Mouse (Mus musculus): ENCODE measurements at regions not wholly inside any gene's neighbourhood (a gene's known extent, or its start where the extent isn't known, plus 50 kb on each side); places are given as distances from the start of the nearest gene placed in this dataset.

DNA sequence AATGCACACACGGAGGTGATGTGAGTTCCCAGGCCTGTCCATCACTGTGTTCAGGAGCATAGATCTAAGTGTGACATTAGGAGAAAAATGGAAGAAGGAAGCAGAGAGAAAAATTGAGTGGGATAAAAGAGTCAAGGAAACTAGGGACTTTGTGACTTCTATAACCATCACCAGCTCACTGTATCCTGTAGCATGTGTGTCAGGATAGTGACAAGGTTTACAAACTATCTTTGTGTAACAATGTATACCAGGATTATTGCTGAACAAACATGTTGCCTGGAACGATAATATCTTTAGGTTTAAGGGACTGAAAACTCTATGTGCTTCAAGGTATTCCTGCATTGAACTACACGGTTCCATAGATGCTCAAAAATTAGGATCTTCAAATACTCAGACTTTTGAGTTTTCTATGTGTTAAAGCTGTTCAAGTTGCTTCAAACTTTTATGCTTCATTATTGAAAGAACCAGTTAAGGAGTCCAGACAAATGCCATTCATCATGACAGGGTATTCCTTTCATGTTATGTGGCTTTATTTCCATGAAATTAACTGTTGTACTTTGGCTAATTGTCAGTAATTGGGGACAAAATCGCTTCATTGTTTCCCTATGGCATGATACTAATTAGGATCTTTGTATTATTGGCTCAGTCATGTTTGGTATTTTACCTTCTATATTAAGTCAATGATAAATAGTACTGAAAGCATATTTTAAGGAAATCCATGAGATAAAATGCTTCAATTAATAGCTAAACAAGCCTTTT, 200.5 kb downstream of the Gm11146 start:
- no peak for DNase-seq (ENCODE audit: extremely low read depth, insufficient read length, low spot score)

DNA sequence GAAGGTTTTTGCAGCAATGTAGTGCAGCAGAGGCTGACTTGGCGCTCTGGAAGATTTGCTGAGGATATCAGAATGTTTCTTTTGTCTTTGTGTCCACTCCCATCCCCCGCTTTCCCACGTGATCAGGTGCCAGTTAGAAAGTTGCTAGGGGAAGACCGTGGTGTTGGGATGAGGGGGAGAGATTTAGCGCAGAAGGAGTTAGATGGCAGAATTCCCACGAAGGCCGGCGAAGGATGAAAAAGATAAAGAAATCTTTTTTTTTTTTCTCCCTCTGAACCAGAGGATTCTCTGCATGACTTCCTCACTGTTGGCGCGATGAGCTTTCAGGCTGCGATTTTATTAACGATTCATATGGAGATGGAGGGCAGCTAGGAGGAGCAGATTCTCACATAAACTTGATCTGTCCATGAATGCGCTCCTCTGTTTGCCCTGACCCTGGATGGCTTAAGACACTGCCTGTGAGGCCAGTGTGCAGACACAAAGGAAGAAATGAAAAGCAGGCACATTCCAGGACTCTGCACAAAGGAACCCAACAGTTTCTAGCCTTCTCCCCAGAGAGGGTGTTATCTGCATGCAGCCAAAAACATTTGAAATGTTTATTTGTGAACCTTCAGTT, 201.5 kb downstream of the Gm11146 start:
- DNase-seq (ENCODE audit: extremely low read depth, insufficient read length, low spot score) = no peak

DNA sequence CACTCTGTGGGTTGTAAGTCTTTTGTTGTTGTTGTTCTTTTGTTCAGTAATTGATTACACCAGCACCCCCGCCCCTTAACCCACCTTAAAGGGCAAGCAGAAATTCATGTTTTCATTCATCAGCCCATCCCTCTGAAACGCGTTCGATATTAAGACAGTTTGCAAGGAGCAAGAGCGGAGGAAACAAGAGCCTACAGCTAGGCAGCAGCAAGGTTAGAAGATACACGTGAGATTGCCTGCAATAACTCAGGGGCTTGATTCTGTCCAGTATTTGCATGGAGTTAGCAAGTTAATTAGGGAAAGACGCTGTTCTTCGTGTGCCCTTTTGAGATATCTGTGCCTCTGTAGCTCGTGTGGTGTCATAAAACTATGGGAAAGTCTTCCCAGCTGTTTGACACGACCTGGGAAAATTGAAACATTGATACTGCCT, 202.0 kb downstream of the Gm11146 start:
- no peak for DNase-seq (ENCODE audit: extremely low read depth, insufficient read length, low spot score)

DNA sequence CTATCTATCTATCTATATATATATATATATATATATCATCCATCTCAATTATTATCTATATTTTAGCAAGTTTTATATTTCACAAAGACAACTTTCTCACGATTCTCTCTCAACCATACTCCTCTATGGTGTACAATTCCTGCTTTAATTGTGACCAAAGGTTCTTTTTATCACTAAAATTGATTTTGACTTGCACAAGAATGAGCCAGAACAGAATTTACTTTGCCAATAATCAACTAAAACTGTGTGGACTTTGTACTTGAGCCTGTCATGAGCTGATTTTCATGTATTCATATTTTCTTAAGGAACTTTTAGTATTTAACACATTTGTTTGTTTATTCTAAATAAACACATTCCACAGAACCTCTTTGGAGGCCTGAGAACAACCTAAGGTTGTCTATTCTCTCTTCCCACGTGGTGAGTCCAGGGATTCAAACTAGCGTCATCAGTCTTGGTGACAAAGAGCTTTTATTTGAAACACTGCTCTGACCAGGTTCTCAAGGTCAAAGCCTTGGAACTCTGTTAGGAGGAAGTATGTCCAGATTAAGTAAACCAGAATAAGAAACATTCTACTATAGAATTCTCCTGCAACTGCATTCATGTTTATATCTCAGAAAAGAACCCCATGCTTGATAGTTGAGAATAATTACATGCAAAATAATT, 207.7 kb downstream of the Gm11146 start:
- no peak for DNase-seq (ENCODE audit: extremely low read depth, insufficient read length, low spot score)

DNA sequence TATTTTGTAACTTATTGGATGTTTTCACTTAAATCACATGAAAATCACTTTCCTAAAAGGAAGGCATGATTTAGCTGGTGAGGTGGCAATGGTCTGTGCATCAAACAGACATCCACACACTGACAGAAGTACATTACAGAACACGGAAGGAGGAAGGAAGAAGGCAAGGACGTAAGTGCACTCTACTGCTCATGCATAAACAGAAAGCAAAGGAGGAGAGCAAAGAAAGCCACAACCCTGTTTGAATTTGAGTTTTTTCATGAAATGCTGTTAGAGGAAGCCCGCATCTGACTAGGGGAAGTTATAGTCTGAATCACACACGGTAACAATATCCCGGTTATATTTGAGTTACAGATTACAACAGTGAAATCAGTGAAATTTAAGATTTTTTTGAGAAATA, 208.4 kb downstream of the Gm11146 start:
- DNase-seq (ENCODE audit: extremely low read depth, insufficient read length, low spot score) = no peak

DNA sequence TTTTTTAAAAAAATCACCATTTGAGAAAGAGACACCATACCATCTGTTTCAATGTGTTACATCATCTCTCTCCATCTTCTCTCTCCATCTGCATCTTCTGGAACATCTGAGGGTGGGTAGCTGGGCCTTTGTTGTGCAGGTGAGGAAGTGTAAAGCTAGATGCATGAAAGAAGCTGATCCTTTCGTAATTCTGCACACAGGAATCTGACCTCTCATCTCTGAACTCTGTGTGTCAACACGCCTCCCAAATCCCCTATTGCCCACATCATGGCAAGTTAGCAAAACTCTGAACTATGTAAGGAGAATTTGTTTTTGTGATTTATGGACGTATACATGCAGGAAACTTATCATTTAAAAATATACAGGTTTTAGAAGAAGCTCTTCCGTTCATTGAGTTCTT, 209.7 kb downstream of the Gm11146 start:
- no peak for DNase-seq (ENCODE audit: extremely low read depth, insufficient read length, low spot score)

DNA sequence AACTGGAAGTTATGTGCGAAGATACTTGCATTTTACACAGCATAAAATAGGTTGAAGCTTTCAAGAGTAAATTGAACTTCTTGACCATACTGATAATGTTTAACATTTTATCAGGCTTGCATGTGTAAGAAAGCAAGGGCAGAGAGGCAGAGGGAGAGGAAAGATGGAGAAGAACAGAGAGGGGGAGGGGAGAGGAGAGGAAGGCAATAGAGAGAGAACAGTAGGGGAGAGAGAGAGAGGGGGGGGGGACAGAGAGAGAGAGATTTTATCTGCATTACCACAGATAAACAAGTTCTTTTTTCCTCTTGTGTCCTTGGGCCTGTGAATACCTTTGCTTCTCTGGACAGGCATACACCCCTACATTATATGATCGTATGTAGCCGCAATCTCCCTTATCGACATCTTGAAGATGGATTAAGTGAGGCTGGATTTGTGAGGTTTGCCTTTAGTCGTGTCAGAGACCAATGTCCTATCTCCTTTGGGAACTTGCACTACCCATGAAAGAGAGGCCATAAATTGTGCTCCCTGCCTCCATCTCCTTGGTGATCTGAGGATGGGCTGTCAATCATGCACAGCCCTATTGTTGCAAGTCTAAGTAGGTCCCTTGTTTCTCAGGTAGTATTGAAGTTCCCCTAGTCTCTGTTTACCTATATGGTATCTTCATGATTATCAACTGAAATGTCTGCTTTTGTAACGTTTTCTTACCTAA, 217.7 kb downstream of the Gm11146 start:
- no peak for DNase-seq (ENCODE audit: extremely low read depth, insufficient read length, low spot score)

DNA sequence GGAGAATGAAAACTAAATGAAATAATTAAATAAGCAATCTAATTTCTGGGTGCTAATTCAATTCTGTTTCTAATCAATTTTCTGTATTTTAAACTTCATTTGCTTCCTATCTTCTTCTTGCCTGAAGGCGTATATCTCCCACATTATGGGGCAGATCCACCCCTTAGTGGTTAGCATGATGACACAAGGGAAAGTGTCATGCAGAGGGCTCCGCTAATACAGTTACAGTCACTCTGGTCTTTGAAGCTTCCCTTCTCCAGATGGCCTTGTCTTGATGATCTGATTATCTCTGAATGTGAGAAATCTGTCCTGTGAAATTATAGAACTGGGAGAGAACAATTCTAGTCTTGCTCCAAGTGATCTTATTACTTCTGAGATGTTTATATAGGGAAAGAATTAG, 219.1 kb downstream of the Gm11146 start:
- no peak for DNase-seq (ENCODE audit: extremely low read depth, insufficient read length, low spot score)

DNA sequence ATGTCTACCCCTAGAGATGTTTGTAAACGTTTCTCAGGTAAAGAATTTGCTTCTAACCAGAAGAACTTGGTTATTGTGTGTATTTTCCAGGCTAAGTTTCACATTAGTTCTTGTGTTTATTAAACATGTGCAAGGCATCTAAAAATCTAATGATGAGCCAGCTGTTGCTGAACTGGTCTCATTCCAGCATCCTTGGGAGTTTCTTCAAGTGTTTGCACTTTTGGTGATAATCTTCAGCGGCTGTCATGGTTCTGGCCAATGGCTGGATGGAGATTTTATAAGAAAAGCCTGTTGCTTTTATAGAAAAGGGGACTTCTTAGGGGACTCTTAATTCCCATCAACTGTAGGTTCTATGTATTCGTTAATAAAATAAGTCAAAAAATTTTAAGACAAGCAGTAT, 229.1 kb downstream of the Gm11146 start:
- DNase-seq (ENCODE audit: extremely low read depth, insufficient read length, low spot score) = no peak

DNA sequence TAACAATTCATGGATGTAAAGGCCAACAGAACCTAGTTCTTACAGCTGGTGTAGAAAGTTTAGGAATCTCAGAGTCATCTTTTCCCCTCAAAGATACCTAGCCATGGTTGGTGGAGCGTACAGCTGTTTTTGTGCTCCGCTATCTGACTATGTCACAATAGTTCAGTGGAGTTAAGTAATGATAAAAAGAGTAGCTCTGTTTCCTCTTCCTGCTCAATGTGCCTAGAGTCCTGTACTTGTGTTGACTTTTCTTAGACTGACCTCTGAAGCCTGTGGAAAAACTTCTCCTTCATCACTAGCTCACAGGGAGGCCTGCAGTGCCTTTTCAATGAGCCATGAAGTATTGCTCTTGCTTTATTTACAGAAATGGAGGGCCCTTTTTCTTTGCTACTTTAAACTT, 232.1 kb downstream of the Gm11146 start:
- DNase-seq (ENCODE audit: extremely low read depth, insufficient read length, low spot score) = no peak

DNA sequence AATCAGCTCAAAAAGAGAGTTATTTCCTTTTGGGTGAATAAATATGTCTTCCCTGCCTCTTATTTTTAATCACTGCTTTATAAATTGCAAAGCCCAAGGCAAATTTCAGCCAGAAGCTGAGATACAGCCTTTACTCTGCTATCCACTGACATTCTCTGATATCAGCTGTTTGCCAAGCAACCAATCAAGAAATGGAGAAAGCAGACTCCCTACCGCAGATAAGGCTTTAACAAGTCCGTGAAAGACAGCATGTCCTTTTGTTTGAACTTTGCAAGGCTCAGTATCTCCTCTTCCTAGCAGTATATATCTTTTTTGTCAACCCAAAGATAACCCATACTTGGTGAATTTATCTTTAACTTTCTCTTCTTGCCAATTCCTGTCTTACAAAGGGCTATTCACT, 236.6 kb downstream of the Gm11146 start:
- DNase-seq (ENCODE audit: extremely low read depth, insufficient read length, low spot score) = no peak

DNA sequence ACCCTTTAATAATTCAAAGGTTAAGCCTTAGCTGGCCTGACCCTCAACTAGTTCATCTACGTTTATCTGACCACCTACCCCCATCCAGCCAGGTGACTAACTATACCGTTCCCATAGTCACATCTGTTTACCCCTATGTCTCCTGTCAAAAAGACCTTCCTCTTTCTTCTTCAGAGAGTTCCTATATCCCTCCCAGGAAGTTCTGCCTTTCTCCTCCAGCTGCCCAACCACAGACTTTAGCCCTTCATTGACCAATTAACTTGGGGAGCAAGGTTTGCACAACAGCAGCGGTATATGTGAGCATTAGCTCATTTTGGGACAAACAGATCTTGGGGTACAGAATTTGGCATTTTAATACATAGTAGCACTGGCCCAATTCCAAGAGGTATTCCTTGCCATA, 237.5 kb downstream of the Gm11146 start:
- DNase-seq (ENCODE audit: extremely low read depth, insufficient read length, low spot score) = no peak

DNA sequence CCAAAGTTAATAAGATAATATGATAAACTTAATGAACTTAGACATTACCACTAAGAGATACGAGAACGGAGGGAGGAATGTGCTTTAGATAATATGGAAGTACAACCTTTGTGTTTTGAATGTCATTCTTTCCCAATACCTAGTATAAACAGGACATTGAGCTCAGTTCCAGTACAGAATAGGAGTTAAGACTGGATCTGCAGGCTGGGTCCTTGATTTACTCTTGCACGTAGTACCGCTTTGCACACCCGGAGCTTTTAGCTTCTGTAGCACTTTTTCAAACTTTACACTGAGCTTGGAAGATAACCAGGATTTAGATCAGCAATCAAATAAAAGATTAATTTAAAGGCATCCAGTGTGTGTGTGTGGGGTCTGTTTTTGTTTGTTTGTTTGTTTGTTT, 242.7 kb downstream of the Gm11146 start:
- DNase-seq (ENCODE audit: extremely low read depth, insufficient read length, low spot score) = no peak

DNA sequence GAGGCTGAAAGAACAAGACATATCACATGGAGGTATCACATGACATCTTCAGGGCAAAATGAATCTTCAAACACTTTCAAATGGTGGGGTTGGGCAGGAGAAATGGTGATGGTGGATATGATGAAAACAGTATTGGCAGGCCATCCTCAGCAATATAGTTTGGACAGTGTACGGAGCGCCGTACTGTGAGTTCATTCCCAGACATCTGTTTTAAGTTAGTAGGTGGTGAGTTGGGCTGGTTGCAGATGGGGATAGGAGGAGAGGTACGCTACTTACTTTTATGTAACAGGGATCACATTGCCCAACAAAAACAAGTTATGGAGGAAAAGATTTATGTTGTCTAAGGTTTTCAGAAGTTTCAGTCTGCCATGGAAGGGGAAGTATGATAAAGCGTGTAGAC, 246.6 kb downstream of the Gm11146 start:
- DNase-seq (ENCODE audit: extremely low read depth, insufficient read length, low spot score) = no peak

DNA sequence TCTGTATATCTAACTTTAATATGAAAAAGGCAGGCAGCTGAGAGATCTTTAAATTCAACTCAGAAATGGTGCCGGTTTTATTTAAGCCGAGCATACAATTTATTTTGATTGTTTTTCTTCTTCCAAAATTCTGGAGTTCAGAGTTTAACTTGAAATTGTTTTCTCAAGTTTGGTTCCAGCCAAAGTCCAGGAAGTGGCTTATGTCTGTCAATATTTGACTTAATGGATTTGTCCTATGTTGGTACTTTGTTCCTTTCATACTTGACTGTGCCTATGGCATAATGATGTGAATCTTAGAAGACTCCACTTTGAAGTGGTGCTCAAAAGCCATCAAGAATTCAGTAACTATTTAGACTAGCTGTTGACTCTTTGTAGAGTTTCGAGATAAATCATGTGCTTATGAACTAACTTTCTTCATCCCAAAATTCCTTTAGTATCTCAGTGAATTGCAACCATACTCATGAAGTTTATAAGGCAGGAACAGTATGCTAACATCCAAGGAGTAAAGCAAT, 247.6 kb downstream of the Gm11146 start:
- no peak for DNase-seq (ENCODE audit: extremely low read depth, insufficient read length, low spot score)

DNA sequence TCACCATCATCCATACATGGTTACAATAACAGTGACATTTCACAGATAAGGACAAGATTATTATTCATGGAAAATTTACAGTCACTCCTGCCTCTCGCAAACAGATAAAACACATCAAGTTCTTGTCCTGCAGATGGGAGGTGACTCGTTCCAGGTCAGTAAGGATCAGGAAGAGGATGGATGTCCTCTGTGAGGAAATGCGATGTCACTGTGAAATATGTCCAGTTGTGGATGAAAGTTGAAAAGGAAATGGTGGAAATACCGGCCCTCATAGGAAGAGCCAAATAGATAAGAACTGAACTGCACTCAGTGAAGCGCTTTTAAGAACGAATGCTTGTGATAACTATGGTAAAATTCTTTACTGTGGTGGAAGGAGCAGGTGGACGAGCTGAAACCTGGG, 255.8 kb downstream of the Gm11146 start:
- DNase-seq (ENCODE audit: extremely low read depth, insufficient read length, low spot score) = no peak

DNA sequence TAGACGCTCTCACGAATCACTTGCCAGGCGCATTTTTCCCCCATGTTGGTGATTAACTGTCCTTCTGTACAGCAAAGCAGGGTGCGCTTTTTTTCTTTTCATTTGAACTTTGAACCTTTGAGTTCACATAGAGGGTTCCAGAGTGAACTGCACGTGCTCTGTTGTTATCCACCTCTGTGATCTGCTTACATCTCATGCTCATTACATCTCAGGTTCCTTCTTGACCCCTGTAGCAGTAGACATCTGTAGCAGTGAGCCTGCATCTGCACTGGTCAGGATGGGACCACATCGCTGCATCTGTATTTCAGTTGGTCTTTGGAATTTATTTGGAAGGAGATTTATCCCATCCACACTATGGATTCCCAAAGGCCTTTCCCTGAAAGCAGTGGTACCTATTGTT, 269.6 kb downstream of the Gm11146 start:
- no peak for DNase-seq (ENCODE audit: extremely low read depth, insufficient read length, low spot score)

DNA sequence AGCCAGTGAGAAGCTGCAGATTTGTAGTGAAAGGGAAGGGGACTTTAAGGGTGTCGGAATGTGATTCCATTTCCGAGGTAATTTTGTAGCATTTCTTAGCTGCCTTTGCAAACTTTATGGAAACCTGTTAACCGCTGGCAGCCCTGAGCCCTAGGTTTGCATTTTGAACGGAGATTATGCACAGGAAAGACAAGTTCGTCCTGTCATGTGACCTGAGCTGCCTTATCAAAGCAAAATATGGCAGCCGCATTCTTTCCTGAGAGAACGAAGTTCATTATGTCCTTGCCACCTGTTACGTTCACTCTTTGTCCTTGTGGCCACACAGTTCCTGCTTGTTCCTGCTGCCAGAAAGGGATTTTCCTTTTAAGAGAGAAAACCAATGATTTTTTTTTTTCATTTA, 270.9 kb downstream of the Gm11146 start:
- no peak for DNase-seq (ENCODE audit: extremely low read depth, insufficient read length, low spot score)

DNA sequence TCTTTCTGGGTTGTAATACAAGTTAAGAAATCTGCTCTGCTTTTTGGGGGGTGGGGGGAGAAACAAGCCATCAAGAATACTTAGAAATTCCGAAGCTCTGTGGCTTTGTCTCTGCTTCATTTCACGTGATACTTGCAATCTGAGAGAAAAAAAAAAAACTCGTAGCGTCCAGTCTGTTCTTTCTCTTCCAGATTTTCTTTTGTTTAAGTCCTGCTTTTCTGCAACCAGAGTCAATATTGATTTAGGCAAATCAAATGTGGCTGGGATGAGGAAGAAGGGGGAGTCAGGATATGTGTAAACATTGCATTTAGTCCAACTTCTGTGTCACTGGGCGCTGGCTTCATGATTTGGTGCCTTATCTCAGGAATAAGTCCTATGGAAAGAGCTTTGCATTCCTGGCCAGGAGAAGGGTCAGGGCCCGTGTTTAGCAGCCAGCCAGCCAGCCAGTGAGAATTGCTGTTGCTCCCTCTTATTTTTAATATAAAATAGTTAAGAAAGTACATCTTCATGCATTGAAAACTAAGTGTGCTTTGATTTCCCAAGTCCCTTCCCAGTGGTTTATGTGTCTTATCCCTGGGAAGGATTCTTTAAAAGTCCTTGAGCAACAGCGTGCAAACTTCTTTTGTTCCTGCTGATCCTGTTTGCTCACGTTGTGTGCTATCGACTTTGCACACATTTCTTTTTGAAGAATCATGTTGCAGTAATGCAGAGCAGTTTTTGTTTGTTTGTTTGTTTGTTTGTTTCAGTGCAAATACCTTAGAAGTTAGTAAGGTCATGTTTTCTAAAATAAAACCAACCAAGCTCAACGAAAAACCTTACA, 272.0 kb downstream of the Gm11146 start:
- DNase-seq (ENCODE audit: extremely low read depth, insufficient read length, low spot score) = no peak

DNA sequence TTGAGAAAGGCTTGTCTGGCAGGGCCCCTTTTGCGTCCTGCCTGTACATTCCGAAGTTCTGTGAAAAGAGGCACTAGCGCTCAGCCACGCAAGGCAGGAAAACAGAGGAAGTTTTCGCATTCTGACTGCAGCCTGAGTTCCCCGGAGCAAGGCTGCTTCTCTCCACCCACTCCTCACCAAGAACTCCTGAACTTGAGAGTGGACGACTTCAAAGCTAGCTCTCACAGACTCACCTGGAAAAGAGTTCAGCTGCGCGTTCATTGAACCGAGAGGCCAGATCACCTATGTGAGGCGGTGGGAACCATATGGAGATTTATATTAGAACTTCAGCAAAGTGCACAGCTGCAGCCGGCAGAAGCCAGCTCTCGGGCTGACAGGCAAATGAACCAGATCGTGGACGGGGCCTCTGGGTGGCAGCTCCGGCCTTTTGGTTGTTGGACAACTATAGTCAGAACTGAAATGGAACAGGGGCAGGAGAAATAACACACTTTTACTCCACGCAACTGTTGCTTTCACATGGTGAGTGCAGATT, 272.7 kb downstream of the Gm11146 start:
- DNase-seq (ENCODE audit: extremely low read depth, insufficient read length, low spot score) = peak; percentile 3

All from 3134 (cell line).